Mouse (Mus musculus): Measurements from ENCODE around the gene Galnt13.
"Not testable (repeated sequence)": the region's sequence is repeated elsewhere in the genome, so short reads cannot be mapped to it uniquely, and the experiment has no call there.

Gene Galnt13

GRCm38 (mm10) chr2:54936369-54936768 is 500.3 kb downstream of the Galnt13 start:
- DNase-seq = no peak

- no peak for DNase-seq
Measured at GRCm38 (mm10) chr2:54937306-54937705, 501.2 kb downstream of the Galnt13 start.

- no peak for DNase-seq
Measured at GRCm38 (mm10) chr2:54938075-54938474, 502.0 kb downstream of the Galnt13 start.

DNA sequence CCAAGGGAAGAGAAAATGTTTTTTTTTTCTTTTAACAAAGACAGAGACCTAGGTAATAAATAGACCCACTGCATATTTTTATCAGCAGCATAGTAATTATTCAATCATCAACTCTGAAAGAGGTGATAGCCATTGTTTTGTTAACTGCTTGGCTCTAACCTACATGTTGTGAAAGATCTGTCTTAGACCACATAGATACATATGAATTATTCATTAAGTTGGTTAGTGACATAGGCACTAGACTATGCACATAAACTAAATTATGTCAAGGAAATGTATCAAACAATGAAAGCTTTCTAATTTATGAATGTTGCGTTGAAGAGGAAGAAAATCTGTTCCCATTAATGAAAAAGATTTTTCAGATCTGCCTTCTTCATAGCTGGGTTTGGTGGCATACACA is 507.3 kb downstream of the Galnt13 start:
- DNase-seq = no peak

- no peak for DNase-seq
Measured at GRCm38 (mm10) chr2:54983839-54984238, 547.7 kb downstream of the Galnt13 start.

- not testable (repeated sequence) for DNase-seq
Measured at GRCm38 (mm10) chr2:55022539-55022938, 586.4 kb downstream of the Galnt13 start.

DNA sequence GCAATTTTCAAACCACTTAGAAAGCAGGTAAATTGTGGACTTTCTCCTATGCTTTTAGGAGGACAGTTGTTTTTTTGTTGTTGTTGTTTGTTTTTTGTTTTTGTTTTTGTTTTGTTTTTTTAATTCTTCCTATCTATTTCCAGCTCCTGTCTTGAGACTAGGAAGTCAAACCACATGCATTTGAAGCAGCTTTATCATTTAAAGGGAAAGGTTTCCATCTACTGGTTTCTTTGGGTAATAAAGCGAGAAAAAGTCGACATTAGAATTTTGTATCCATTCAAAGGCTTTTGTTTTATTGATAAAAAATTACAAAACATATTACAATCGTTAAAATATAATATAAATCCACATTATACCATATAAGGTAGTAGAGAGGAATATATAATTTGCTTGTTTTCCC is 598.5 kb downstream of the Galnt13 start:
- no peak for DNase-seq

DNA sequence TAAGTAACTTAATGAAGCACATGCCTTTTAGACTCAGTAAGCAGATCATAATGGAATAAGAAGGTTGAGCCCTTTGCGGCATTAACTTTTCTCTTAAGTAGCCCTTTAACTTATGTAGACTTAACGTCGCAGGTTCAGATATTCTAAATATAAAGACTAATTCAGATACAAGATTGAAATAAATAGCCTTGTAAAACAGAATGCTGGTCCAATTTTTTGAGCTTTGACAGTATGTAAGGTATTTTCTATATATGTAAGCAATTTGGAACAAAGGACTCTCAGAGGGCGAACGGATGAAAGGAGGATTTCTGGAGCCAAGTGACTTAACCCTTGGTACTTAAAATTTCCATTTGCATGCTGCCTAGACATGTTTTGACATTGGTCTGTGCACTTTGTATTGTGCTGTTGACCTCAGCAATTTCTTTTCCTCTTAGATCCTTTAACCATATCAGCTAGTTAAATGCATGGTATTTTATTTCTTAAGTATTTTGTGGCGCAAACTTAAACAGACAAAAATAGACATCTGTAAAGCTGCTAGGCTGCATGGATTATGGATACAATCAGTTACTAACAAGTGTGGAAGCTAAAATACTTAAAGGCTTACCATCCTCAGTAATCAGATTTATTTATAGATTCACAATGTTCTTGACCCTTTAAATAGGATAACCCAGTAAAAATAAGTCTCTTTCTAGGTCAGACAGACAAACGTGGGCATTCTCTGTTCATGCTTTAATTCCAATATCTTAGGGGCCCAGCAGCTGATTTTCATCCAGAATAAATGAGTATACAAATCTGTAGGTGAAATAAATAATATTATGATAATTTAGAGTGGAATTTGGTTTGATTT is 629.6 kb downstream of the Galnt13 start:
- DNase-seq = no peak

- DNase-seq = no peak
Measured at GRCm38 (mm10) chr2:55085580-55085979, 649.5 kb downstream of the Galnt13 start.

GRCm38 (mm10) chr2:55088034-55088433 is 651.9 kb downstream of the Galnt13 start:
- DNase-seq = peak; percentile 13

DNA sequence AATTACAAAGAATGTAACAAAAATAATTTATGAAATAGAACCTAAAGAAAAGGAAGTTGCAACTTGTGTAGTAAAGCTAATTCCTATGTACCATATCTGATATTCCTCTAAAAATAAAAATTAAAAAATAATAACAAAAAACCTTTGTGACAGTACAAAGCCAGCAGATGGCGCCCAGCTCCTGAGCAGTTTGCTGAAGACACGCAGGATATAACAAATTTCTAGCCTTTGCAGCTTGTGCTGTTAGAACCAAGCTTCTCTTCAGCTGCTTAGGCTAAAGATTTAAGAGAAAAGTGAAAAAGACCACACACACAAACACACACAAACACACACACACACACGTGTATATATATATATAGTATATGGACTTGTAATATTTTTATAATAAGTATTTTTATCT is 654.2 kb downstream of the Galnt13 start:
- peak; percentile 23 for DNase-seq

DNA sequence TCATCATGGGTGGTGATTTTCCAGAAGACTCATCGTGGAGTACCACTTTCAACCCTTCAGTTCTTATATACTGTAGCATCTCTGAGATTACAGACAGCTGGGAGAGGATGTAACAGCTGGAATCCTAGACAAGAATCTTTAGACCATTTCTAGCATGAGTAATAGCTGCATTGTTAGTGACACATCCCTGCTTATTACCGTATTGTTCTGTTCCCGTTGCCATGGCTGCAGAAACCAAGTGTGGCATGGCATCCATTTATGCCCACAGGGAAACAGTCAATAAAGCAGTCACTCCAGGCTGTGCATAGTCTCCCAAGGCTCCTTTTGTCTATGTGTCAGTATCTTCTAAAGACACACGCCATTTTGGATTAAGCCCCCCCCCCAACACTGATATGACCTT is 655.4 kb downstream of the Galnt13 start:
- DNase-seq = no peak

GRCm38 (mm10) chr2:55099100-55099499 is 663.0 kb downstream of the Galnt13 start:
- no peak for DNase-seq

DNA sequence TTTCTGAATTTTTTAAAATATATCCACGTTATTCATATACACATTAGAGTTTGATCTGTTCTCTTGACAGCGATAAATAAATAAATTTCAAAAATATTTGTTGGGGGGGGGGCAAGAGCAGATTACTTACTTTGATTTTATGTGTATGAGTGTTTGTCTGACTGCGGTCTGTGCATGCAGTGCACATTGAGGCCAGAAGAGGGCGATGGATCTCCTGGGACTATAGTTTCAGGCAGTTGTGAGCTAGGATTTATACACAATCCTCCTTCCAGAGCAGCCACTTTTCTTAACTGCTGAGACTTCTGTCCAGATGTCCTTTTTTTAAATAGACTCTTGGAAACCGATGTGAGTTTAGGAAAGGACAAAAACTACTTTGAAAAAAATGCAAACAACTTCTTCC is 665.2 kb downstream of the Galnt13 start:
- no peak for DNase-seq

- DNase-seq = no peak
Measured at GRCm38 (mm10) chr2:55103521-55103920, 667.4 kb downstream of the Galnt13 start.

DNA sequence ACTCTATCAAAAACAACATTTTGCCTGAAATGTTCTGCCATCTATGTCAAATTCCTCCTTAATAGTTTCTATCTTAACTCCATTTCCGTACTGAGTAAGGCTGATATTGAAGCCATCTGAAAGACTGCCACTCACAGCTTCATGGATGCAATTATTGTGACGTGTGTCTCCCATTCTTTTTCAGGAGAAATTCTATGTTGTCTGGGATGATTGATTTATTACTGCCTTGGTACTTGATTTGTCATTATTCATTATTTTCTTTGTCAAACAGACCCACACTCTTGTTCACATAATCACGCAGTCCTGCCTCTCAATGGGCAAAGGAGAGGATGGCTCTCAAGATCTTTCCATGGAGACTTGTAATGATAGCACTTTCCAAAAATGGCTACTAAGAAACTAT is 671.7 kb downstream of the Galnt13 start:
- no peak for DNase-seq

DNA sequence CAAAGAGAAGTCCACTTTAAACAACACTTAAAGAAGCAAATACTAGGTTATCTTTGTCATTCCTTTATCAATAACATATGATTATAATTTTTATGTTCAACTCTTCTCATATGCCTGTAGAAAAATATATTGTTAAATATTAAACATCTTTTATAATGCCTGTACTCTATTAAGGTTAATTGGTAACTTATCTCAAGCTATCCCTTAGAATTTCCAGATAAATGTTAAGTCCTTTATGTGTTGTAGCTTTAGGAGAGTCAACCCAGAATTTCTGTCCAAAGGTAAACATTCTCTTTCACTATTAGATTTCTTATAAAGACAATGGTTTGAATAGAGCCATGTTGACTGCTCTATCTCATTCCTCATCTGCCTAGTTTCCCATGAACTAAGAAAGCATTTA is 717.0 kb downstream of the Galnt13 start:
- DNase-seq = no peak

GRCm38 (mm10) chr2:55164781-55165180 is 728.7 kb downstream of the Galnt13 start:
- no peak for DNase-seq

Data from right cerebral cortex, adult 18-20 months (tissue).